Mouse (Mus musculus): Measurements from ENCODE around the gene Chst8.

Gene Chst8

DNA sequence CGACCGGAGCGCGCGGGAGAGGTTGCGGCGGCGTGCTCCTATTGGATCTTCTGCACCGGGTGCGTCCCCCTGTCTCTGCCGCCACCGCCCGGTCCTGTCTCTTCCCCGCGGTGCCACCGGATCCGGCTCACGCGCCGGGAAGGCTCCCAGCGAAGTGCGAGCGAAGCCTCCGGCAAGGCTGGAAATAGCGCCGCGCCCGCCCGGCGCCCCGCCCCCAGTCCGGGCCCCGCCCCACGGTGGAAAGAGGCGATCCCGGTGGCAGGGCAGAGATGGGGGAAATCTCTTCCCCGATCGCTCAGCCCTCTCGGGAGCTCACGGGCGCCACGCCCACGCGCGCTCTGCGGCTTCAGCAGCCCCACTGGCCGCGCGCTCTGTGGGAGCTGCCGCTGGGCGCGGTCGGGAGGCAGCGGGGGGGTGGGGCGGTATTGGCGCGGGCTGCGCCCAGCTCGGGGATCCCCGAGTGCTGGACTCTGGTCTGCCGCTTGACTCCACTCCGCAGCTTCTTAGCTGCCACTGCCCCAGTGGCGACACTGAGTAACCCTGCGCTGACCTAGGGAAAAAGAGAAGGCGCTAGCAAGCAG lies at the start of gene Chst8:
Chst8 (minus strand) TSS at position 181 of the 581 bp plus-strand sequence.
- DNase-seq: peak; percentile 56 to 70

DNA sequence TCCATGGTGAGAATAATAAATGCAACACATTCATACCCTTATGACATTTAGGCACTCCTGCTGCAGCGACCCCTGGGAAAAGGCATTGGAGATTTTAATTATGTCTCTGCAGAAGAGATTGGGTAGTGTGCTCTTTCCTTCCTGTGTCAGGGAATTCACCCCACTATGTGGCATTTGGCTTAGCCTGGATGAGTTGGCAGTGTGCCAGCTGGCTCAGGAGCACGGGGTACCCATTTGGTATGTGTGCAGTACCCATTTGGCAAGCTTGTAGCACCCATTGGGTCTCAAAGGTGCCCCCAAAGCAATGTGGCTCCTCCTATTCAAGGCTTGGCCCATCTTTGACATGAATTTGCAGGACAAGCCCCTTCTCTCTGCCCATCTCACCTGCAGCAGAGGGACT lies 45.8 kb upstream of the Chst8 start:
- peak; percentile 15 to 27 for DNase-seq

DNA sequence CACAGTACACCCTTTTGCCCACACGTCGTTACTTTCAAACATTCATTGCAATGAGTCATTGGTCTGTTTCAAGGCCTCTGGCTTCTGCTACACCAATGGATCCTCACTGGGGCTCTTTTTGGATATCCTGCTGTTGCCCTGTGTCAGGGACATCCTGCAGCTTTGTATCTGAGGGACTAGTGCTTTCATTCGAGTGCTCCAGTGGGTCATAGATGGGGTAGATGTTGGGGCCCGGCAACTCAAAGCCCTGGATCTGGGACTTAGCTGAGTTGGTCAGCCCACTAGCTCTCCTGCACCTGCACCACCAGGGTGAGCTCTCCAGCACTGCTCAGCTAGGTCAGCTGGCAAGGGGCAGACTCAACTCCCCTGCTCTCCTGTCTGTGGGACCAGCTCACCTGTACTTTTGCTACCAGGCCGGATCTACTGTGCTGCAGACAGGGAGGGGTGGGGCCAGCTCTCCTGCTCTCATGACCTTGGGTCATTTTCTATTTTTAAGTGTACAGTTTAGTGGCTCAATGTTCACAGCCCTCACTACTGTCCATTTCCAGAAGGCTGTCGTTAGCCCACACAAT lies 42.4 kb upstream of the Chst8 start:
- DNase-seq: no peak

GRCm38 (mm10) chr7:34853393-34853792 lies 40.9 kb upstream of the Chst8 start:
- no peak for DNase-seq

- peak in 1 of 2 experiments; percentile 15 for DNase-seq
These were observed 37.1 kb upstream of the Chst8 start for GRCm38 (mm10) chr7:34849660-34850059.

- no peak for DNase-seq
These were observed 36.3 kb upstream of the Chst8 start for GRCm38 (mm10) chr7:34848811-34849210.

DNA sequence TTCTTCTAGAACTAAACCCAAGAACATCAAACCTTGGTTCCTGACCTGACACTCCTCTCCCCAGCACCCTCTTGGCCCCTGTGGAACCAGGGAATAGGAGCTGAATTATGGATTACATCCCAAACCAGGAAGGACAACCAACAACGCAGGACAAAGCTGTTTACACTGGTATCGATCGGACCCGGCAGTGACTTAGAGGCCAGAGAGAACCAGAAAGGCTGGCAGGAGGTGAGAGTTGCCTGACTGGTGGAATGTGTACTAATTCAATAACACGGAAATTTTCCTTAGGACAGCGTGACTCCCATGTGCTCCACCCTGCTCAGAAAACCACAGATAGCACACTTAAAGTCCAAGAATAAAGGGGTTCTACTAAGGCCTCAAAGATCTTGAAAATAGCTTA lies 35.4 kb upstream of the Chst8 start:
- no peak for DNase-seq

DNA sequence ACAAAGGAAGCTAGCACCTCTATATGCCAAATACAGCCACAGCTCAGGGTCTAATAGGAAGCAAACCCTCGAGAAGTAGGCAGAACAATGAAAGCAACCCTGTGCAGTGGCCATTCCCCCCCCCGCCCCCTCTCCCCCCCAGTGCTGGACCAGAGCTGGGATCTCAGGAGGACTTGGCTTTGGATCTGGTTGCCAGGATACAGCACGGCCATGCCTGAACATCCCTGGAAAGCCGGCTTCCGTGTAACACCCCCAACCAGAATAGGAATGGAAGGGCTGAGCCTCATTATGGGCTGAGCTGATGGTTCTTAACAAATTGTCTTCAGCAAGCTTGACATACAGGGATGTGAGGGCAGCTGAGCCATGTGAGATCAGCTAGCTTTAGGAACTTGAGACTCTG lies 34.9 kb upstream of the Chst8 start:
- DNase-seq: no peak

- peak in 1 of 2 experiments; percentile 10 for DNase-seq
These were observed 26.2 kb upstream of the Chst8 start for GRCm38 (mm10) chr7:34838749-34839148.

DNA sequence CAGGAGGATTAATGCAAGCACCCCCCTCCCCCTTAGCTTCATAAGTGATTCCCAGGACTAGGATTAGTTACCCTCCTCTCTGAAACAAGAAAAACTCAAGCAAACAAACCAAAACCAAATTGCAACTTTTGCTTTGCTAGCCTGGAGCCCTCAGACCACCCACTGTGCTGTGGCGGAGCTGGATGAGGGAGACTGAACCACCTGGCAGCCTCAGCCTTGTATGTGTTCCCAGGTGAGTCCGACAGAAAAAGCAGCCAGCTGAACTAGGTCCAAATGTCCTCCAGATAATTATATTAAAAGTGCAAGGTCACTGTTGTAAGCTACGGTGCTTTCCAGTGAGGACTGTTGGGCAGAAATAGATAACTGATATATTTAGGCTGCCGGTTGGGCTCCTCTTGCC lies 25.7 kb upstream of the Chst8 start:
- DNase-seq: peak in 1 of 2 experiments; percentile 7

DNA sequence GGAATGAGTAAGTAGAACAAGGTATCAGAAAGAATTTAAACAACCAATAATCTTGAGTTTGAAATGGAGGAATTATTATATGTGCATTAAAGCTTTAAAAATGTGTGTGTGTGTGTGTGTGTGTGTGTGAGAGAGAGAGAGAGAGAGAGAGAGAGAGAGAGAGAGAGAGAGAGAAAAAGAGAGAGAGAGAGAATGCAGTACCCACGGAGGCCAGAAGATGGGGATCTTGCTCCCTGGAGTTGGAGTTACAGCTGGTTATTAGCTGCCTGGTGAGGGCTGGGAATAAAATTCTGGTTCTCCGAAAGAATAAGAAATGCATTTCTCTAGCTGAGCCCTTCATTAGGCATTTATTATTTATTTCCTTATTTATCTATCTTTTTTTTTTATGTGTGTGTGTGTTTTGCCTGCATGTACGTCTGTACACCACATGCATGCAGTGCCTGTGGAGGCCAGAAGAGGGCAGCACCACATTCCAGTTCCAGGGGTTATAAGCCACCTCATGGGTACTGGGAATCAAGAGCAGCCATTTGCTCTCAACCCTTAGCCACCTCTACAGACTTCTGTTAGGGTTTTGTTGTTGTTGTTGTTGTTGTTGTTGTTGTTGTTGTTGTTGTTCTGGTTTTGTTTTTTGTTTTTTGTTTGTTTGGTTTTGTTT lies 13.9 kb upstream of the Chst8 start:
- DNase-seq: peak in 1 of 2 experiments; percentile 21

GRCm38 (mm10) chr7:34821587-34821986 lies 9.1 kb upstream of the Chst8 start:
- no peak for DNase-seq

- peak in 1 of 2 experiments; percentile 14 for DNase-seq
These were observed 8.0 kb upstream of the Chst8 start for GRCm38 (mm10) chr7:34820554-34820953.

- no peak for DNase-seq
These were observed 7.3 kb upstream of the Chst8 start for GRCm38 (mm10) chr7:34819796-34820195.

GRCm38 (mm10) chr7:34818660-34819059 lies 6.1 kb upstream of the Chst8 start:
- DNase-seq: no peak

DNA sequence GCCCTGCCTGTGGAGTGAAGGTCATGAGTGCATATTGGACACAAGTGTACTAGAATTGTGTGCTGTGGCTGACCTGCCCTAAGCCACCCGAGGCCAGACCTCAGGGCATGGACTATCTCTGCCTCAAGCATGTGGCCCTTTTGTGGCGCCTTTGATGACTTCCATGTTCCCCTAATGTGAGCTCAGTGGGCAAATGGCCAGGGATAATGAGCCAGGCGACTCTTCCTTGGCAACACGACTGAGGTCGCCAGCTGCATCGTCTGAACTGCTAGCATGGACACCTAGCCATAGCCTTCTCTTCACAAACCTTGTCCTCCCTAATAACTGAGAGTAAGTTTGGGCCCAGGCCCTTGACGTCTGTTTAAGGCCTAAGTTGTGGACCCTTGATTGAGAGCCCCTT lies 4.5 kb upstream of the Chst8 start:
- no peak for DNase-seq

DNA sequence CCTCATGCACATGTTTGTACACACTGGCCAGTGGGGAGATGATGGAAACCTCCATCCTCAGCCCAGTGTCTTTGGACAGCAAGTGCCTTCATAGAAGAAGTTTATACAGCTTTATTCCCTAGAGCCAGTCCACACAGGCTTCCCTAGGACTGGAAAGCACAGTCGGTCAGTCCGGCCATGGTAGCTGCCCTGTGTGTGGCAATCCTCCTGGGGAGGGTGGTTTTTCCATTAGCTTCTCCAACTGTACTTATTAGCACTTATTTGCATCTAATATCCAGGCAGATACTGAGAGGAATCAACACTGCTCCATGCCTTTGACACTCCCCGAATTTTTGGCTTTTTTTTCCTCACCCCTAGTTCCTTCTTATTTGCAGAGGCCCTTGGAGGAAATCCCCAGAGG lies 2.3 kb upstream of the Chst8 start:
- DNase-seq: no peak

DNA sequence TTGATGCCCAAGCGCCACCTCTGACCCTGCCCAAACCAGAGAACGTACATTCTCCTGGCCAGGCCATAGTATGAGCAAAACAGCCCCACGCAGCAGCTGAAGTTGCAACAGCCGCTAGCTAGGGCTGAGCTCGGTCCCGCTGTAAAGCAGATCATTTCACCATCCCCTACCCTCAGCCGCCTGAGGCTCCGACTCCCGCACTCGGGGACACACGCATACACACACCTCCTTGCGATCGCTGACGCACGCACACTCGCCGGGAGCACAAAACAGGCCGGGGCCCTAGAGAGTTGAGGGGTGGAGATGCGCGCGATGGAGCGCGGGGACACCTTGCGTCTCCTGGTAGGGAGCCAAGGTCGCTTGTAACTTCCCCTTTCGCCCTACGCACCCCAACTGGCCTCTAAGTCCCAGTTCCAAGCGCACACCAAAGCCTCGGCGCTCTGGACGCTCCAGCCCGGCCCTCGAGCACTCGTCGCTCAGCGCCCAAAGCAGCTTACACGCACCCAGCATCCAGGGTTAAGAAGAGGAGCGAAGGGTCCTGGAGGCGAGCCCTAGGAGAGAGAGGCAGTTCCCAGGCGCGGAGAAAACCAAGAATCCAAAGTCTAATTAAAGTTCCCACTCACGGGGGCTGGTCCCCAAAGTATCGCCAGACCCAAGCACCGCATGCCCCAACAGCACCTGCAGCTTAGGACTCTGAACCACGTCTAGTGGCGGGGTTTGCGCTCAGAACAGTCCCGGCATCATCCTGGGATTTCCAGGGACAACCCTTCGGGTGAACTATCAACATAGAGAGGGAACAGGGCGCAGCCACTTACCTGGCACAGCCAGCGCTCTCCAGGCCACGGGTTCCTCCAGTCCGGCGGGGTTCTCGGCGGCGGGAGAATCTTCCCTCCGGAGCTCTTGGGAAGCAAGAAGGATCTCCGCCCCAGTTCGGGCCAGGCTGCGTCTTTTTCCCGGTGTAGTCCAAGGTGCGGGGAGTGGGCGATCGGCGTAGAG lies 682 bp downstream of the Chst8 start:
- peak in 1 of 2 experiments; percentile 16 for DNase-seq

DNA sequence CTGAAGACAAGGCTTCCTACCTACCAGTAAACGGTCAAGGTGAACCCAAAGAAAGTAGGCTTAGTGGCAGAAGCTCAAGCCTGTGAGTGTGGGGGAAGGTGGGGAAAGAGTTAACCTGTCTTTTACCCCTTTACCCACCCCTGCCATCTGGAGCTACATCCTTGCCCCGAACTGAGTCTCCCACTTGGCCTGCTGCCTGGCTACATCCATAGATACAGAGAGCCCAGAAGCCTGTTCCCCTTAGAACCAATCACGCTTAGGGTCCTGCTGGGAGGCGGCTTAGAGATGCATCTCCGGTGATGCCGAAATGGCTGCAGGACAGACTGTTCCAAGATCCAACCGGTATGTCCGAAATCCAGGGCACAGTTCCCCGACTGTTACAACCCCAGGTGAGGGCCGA lies 1.5 kb downstream of the Chst8 start:
- no peak for DNase-seq

- peak; percentile 71 to 85 for DNase-seq
These were observed 6.2 kb downstream of the Chst8 start for GRCm38 (mm10) chr7:34806307-34806706.

GRCm38 (mm10) chr7:34805691-34806205 lies 6.8 kb downstream of the Chst8 start:
- DNase-seq: no peak

DNA sequence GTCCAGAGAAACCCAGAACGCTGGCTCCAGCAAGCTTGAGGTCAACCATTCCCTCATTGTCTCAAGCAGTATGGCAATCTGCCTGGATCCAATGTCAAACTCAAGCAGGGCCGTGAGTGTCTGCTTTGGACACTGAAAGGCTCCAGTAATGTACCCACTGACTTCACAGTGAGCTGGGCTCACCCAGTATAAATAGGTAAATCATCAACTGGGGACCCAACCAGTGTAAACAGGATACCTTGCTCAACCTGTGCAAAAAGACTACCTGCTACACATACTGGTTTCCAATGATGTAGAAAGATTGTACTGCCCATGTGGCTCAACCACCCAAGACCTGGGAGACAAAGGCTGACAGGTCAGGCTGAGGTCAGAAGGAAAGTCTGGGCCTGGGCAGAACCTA lies 7.5 kb downstream of the Chst8 start:
- no peak for DNase-seq

GRCm38 (mm10) chr7:34799950-34800511 lies 12.5 kb downstream of the Chst8 start:
- no peak for DNase-seq

All from cerebellum, postnatal 25 days (tissue).